Mouse (Mus musculus) ovary, postnatal 10 days (tissue): ENCODE results near the gene Gm12216.
"Not testable (repeated sequence)": the region's sequence is repeated elsewhere in the genome, so short reads cannot be mapped to it uniquely, and the experiment has no call there.

ENCODE experiments used
- DNase-seq: peaks from one replicate; pipeline ENCODE4 v3.0.0; 2022; ENCODE audit warnings: low spot score

Gene Gm12216

GRCm38 (mm10) chr11:53858761-53859580, at the start of gene Gm12216:
TSS of gene Gm12216 (minus strand) at chr11:53859256.
- DNase-seq, result not testable (repeated sequence)

- no peak for DNase-seq
Measured at GRCm38 (mm10) chr11:53908686-53909085, 49.6 kb upstream of the Gm12216 start.

- DNase-seq, result no peak
Measured at GRCm38 (mm10) chr11:53904534-53904925, 45.5 kb upstream of the Gm12216 start.

GRCm38 (mm10) chr11:53903781-53904533, 44.9 kb upstream of the Gm12216 start:
- no peak for DNase-seq

- no peak for DNase-seq
Measured at GRCm38 (mm10) chr11:53902741-53903140, 43.7 kb upstream of the Gm12216 start.

- no peak for DNase-seq
Measured at GRCm38 (mm10) chr11:53900991-53901390, 41.9 kb upstream of the Gm12216 start.

GRCm38 (mm10) chr11:53899981-53900380, 40.9 kb upstream of the Gm12216 start:
- no peak for DNase-seq

- no peak for DNase-seq
Measured at GRCm38 (mm10) chr11:53899004-53899403, 39.9 kb upstream of the Gm12216 start.

- DNase-seq, result no peak
Measured at GRCm38 (mm10) chr11:53896935-53897334, 37.9 kb upstream of the Gm12216 start.

- DNase-seq, result no peak
Measured at GRCm38 (mm10) chr11:53893451-53893850, 34.4 kb upstream of the Gm12216 start.

GRCm38 (mm10) chr11:53892716-53893416, 33.8 kb upstream of the Gm12216 start:
- no peak for DNase-seq

- peak; percentile 90 for DNase-seq
Measured at GRCm38 (mm10) chr11:53891505-53892451, 32.7 kb upstream of the Gm12216 start, which contains the start of gene Slc22a5. TSS of gene Slc22a5 (minus strand) at chr11:53891660.

GRCm38 (mm10) chr11:53890906-53891504, 31.9 kb upstream of the Gm12216 start:
- DNase-seq, result no peak

- DNase-seq, result no peak
Measured at GRCm38 (mm10) chr11:53890225-53890624, 31.2 kb upstream of the Gm12216 start.

- no peak for DNase-seq
Measured at GRCm38 (mm10) chr11:53889091-53889645, 30.1 kb upstream of the Gm12216 start.

GRCm38 (mm10) chr11:53888242-53888641, 29.2 kb upstream of the Gm12216 start:
- no peak for DNase-seq

GRCm38 (mm10) chr11:53883287-53883686, 24.2 kb upstream of the Gm12216 start:
- no peak for DNase-seq

GRCm38 (mm10) chr11:53878096-53878495, 19.0 kb upstream of the Gm12216 start:
- DNase-seq, result not testable (repeated sequence)

GRCm38 (mm10) chr11:53876488-53876887, 17.4 kb upstream of the Gm12216 start:
- no peak for DNase-seq

GRCm38 (mm10) chr11:53874706-53875105, 15.7 kb upstream of the Gm12216 start:
- DNase-seq, result no peak
